Mouse (Mus musculus): ENCODE data around the gene Fli1.

Fli1 gene

GRCm38 (mm10) chr9:32542212-32543039 lies at the start of gene Fli1:
Gene Fli1, minus strand, starts transcription at chr9:32542861.
- peak; percentile 14 to 32 for DNase-seq (ENCODE audit: low read depth in 2 of 2, low spot score in 2 of 2)

- DNase-seq (ENCODE audit: low read depth in 2 of 2, low spot score in 2 of 2): peak; percentile 75 to 81
These were observed 49.3 kb upstream of the Fli1 start for GRCm38 (mm10) chr9:32591732-32592582.

GRCm38 (mm10) chr9:32590571-32590970 lies 47.9 kb upstream of the Fli1 start:
- no peak for DNase-seq (ENCODE audit: low read depth in 2 of 2, low spot score in 2 of 2)

GRCm38 (mm10) chr9:32589900-32590299 lies 47.2 kb upstream of the Fli1 start:
- DNase-seq (ENCODE audit: low read depth in 2 of 2, low spot score in 2 of 2): peak; percentile 85 to 90

- DNase-seq (ENCODE audit: low read depth in 2 of 2, low spot score in 2 of 2): peak in 1 of 2 experiments; percentile 28
These were observed 42.7 kb upstream of the Fli1 start for GRCm38 (mm10) chr9:32585357-32585756.

GRCm38 (mm10) chr9:32583905-32584304 lies 41.2 kb upstream of the Fli1 start:
- DNase-seq (ENCODE audit: low read depth in 2 of 2, low spot score in 2 of 2): no peak

- no peak for DNase-seq (ENCODE audit: low read depth in 2 of 2, low spot score in 2 of 2)
These were observed 39.4 kb upstream of the Fli1 start for GRCm38 (mm10) chr9:32581851-32582573.

GRCm38 (mm10) chr9:32578411-32578810 lies 35.8 kb upstream of the Fli1 start:
- DNase-seq (ENCODE audit: low read depth in 2 of 2, low spot score in 2 of 2): no peak

GRCm38 (mm10) chr9:32573638-32574037 lies 31.0 kb upstream of the Fli1 start:
- no peak for DNase-seq (ENCODE audit: low read depth in 2 of 2, low spot score in 2 of 2)

GRCm38 (mm10) chr9:32571676-32572075 lies 29.0 kb upstream of the Fli1 start:
- DNase-seq (ENCODE audit: low read depth in 2 of 2, low spot score in 2 of 2): no peak

GRCm38 (mm10) chr9:32570547-32570946 lies 27.9 kb upstream of the Fli1 start:
- peak; percentile 45 to 60 for DNase-seq (ENCODE audit: low read depth in 2 of 2, low spot score in 2 of 2)

- no peak for DNase-seq (ENCODE audit: low read depth in 2 of 2, low spot score in 2 of 2)
These were observed 26.6 kb upstream of the Fli1 start for GRCm38 (mm10) chr9:32569261-32569660.

- DNase-seq (ENCODE audit: low read depth in 2 of 2, low spot score in 2 of 2): no peak
These were observed 24.9 kb upstream of the Fli1 start for GRCm38 (mm10) chr9:32567603-32568002.

GRCm38 (mm10) chr9:32565309-32565708 lies 22.6 kb upstream of the Fli1 start:
- DNase-seq (ENCODE audit: low read depth in 2 of 2, low spot score in 2 of 2): no peak

GRCm38 (mm10) chr9:32562837-32563236 lies 20.2 kb upstream of the Fli1 start:
- no peak for DNase-seq (ENCODE audit: low read depth in 2 of 2, low spot score in 2 of 2)

- no peak for DNase-seq (ENCODE audit: low read depth in 2 of 2, low spot score in 2 of 2)
These were observed 19.7 kb upstream of the Fli1 start for GRCm38 (mm10) chr9:32562409-32562808.

- no peak for DNase-seq (ENCODE audit: low read depth in 2 of 2, low spot score in 2 of 2)
These were observed 18.7 kb upstream of the Fli1 start for GRCm38 (mm10) chr9:32561190-32561890.

GRCm38 (mm10) chr9:32559859-32560258 lies 17.2 kb upstream of the Fli1 start:
- DNase-seq (ENCODE audit: low read depth in 2 of 2, low spot score in 2 of 2): no peak

GRCm38 (mm10) chr9:32559454-32559853 lies 16.8 kb upstream of the Fli1 start:
- DNase-seq (ENCODE audit: low read depth in 2 of 2, low spot score in 2 of 2): no peak

GRCm38 (mm10) chr9:32556313-32556712 lies 13.7 kb upstream of the Fli1 start:
- no peak for DNase-seq (ENCODE audit: low read depth in 2 of 2, low spot score in 2 of 2)

GRCm38 (mm10) chr9:32555279-32555678 lies 12.6 kb upstream of the Fli1 start:
- DNase-seq (ENCODE audit: low read depth in 2 of 2, low spot score in 2 of 2): no peak
